Mouse (Mus musculus) layer of hippocampus, postnatal 10 days (tissue): ENCODE measurements around the gene Mlycd. TPM values are rescaled to one million over a fixed set of nuclear protein-coding genes. Genes with fewer than 3 reads are reported as not detected.

ENCODE experiments used
- DNase-seq, 2 experiments: peaks; one replicate each; pipeline ENCODE4 v3.0.0; 2021; ENCODE audit warnings: low spot score in 2 of 2
- total RNA-seq, 2 experiments: library from RNA; stranded (reverse); gene quantifications; 2 replicates each; pipeline ENCODE4 v1.2.3; 2021

Mlycd gene
- total RNA-seq, 2 experiments from 2014 or later: 20.3 to 22.3 TPM

DNA sequence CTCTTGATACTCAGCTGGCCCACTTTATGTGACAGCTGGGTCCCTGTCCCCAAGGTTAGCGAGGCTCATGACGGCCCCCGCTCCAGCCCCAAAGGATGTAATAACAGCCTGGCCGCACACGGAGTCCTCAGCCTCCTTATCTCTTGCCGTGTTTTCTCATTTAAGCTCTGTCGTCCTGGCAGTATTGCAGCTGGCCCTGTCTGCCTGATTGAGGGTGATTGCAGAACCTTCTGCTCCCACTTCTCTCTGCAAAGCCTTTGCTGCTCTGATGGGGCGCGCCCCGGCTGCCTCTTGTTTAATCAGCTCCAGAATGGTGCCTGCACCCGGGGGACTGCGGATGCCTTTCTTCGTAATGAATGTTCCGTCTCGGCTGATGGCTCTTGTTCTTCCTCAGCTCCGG is 65.0 kb downstream of the Mlycd start:
- no peak for DNase-seq

Other genes starting within 250 kb of the Mlycd start
- gene Hsbp1, start 50.4 kb upstream of the Mlycd start, total RNA-seq: 100 to 1,000 TPM; 561 to 593 TPM
- gene Osgin1, start 39.2 kb downstream of the Mlycd start, total RNA-seq: under 1 TPM; 0.25 to 0.33 TPM
- gene Necab2, start 51.8 kb downstream of the Mlycd start, total RNA-seq: 100 to 1,000 TPM; 112 to 114 TPM
- under 1 TPM; 0.21 to 0.22 TPM for gene Slc38a8, start 106.8 kb downstream of the Mlycd start, total RNA-seq
- 10 to 100 TPM; 62.7 to 67.9 TPM for gene Mbtps1, start 163.9 kb downstream of the Mlycd start, total RNA-seq
- 10 to 100 TPM; 52.3 to 53.2 TPM for gene Hsdl1, start 180.3 kb downstream of the Mlycd start, total RNA-seq
- under 1 TPM; 0.45 to 0.57 TPM for gene Dnaaf1, start 180.4 kb downstream of the Mlycd start, total RNA-seq
- gene Taf1c, start 210.3 kb downstream of the Mlycd start, total RNA-seq: 10 to 100 TPM; 12.5 to 13.0 TPM
- under 1 TPM in 1 of 2 experiments, not detected in 1; 0.25 TPM for gene Adad2, start 217.9 kb downstream of the Mlycd start, total RNA-seq
- 1 to 10 TPM in 1 of 2 experiments, under 1 TPM in 1; 0.91 to 1.1 TPM for gene Kcng4, start 240.8 kb downstream of the Mlycd start, total RNA-seq